Mouse (Mus musculus) bone marrow, adult 2 months (tissue): ENCODE measurements around the gene Nasp.

ENCODE experiments used
- CTCF ChIP-seq: fragments of 200-500 bp; IDR thresholded peaks from 2 replicates; pipeline ENCODE4 v1.5.1; 2011; ENCODE audit warnings: low read length, control low read depth; ENCODE audit not compliant: control insufficient read depth, insufficient read depth
- POLR2A ChIP-seq: fragments of 200-500 bp; IDR thresholded peaks from 2 replicates; pipeline ENCODE4 v1.6.1; 2011; ENCODE audit warnings: low read depth, mild to moderate bottlenecking, control low read depth, low read length, borderline replicate concordance; ENCODE audit not compliant: control insufficient read depth

GRCm38 (mm10) chr4:116596379-116596778, 31.4 kb downstream of the Nasp start, which contains the start of gene Ccdc17:
- TF ChIP-seq CTCF (no peak), POLR2A (no peak)
